Mouse (Mus musculus): ENCODE measurements around the gene 1700001L19Rik.

1700001L19Rik gene

DNA sequence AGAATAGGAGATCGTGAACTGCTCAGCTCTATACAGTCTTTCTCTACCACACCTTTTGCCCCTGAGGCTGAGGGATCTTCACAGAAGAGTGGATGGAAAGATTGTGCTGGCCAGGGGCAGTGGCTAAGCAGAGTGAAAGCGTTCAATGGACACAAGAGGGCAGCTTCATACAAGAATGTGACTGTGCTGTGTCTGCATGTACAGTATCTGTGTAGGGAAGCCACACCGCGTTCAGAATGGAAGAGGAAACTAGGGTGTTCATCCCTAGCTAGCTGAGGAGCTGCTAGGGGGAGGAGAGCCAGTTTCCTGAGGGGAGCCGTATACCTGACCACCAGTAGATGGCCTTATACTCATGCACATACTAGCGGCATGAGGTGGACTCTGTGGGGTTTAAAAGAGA lies 25.6 kb downstream of the 1700001L19Rik start:
- no peak for DNase-seq

DNA sequence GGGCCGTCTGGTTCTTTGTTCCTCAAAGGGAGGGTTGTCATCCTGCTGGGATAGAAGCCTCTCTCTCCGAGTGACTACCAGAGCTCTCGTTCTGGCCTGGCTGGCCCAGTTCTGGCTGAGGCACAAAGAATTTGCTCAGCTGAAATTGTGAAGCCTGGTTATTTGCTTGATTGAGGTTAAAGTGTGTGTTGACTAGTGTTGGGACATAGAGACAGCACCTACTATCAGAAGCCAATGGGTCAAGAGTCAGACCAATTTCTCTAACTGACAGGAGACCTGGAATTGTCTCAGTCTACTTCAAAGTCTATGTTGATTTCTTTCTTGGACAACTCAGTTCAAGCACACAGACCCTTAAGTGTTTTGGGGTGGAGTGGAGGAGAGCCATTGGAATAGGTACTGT lies 29.8 kb downstream of the 1700001L19Rik start:
- no peak for DNase-seq

DNA sequence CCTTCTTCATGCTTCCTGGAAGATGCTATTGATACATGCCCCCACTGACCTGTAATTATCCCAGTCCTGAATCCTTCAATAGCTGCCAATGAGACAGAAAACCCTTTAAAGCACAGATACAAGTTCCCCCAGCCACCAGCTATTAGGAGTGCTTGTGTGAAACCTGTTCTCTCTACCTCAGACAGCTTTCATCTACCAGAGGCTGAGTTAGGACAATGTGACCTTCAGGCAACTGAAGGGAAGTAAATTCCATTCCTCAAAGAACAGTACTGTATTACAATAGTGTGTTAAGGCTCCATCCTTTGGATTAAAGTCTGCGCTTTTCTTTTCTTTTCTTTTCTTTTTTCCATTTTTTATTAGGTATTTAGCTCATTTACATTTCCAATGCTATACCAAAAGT lies 45.6 kb downstream of the 1700001L19Rik start:
- no peak for DNase-seq

All from cerebellum, adult 8-10 months (tissue).